Mouse (Mus musculus): ENCODE results near the gene Relch. TPM values are rescaled to one million over a fixed set of nuclear protein-coding genes. Genes with fewer than 3 reads are reported as not detected.

Relch gene
- total RNA-seq, 1 experiment from 2014 or later, result 33.5 TPM

DNA sequence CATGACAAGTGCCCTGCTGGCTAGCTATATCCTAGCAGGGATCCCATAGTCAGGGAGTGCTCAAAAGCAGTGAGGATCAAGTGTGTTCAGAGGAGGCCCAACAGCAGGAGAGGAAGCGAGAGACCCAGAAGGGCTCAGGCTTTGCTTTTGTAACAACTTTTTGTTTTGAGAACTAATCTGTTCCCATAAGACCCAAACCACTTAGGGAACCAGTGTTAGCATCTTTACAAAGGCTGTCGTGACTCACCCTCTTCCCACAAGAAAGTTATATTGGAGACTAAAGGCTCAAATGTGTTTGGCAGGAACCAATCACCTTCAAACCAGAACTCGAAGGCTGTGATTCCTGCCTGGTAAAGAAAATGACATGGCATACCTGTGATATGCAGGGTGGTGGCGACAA, 132.0 kb downstream of the Relch start:
- DNase-seq, result no peak

DNA sequence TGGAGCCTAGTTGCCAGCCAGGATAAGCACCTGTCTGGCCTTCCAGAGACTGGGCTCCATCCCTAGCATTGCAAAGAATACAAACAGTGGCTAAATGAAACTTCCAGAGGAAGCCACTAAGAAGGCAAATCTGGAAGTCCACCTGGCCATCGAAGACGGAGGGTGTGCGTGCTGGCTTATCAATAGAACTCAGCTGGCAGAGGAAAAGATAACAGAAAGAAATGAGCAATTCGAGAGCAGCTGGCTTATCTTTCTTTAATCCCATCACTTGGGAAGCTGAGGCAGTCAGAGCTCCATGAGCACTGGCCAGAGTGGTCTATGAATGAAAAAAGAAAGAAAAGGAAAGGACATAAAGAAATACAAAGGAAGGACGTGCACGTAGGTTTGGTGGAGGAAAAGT, 136.9 kb downstream of the Relch start:
- DNase-seq, result no peak

DNA sequence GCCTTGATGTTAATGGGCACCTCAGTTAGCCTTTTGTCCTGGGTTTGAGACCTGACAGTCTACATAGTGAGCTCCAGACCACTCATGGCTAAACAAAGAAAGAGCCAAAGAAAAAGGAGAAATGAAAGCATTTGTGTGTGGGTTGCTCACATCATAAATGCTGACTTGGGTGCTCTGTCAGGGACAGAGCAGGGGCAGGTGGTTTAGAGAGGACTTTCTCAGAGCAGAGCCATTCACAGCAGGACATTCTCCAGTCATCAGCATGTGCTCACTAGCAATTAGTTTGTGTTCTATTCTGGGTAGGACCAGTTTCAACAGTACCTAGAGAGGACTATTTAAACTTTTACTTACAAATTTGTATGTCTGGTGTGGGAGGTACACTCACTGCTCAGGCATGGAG, 137.6 kb downstream of the Relch start:
- no peak for DNase-seq

DNA sequence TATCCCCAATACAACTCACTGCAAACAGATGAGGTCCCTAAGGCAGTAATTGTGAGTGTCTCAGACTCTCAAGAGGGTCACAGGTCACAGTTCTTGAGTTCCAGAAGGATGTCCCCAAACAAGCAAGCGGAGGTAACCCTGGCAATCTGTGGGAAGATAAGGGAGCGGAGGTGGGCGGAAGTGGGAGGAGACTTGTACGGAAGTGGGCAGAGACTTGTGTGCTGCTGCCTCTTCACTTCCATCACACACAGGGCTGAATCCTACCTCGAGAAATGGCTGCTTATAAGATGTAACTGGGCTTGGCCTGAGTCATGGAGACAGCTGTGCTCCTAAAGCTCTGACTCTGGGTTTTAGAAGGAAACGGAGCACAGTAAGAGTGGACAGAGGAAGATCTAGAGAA, 139.3 kb downstream of the Relch start:
- DNase-seq, result no peak

DNA sequence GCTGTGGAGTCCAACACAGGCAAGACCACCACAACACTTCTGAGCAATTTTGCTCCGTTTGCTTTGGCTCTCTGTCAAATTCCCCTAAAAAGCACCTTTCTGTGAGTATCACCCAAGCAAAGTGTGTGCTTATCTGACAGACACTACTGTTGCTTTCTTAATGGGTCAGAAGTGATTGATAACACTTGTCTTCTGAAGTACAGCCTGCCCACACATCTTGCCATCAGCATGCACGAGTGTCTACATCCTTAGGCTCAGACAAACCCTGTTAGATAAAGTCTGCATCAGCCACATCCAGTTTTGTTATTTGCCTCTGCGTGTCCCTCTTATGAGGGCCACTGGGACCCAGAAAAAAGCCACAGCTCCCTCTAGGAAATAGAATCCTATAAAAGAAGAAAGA, 140.6 kb downstream of the Relch start:
- no peak for DNase-seq

Other genes starting within 250 kb of the Relch start
- gene Pign, start 184 bp upstream of the Relch start, total RNA-seq (2021), result 31.0 and 34.6 TPM in 2 replicates
- 1.9 and 4.9 TPM in 2 replicates for gene Tnfrsf11a, start 116.9 kb downstream of the Relch start, total RNA-seq (2021)

Measured in adrenal gland, postnatal 14 days (tissue).